Mouse (Mus musculus) hindbrain, postnatal 0 days (tissue): ENCODE data around the gene Zfp408. TPM values are rescaled to one million over a fixed set of nuclear protein-coding genes. Genes with fewer than 3 reads are reported as not detected.

Source experiments
- ATAC-seq: fragments of 200-750 bp; cut with Nextera tagmentation; 2 replicates; pipeline ENCODE4 v1.8.0; 2017; ENCODE audit warnings: mild to moderate bottlenecking, moderate TSS enrichment, moderate library complexity
- DNase-seq: peaks from one replicate; pipeline ENCODE4 v3.0.0-alpha.2; 2015; ENCODE audit warnings: low spot score
- H3K27ac ChIP-seq: fragments of 300-500 bp; sonication (generic); 2 replicates; pipeline ENCODE4 v1.5.1; 2014; ENCODE audit warnings: mild to moderate bottlenecking
- H3K27me3 ChIP-seq: fragments of 300-500 bp; sonication (generic); 2 replicates; pipeline ENCODE4 v1.6.1; 2014; ENCODE audit warnings: low read length, mixed read lengths; ENCODE audit not compliant: insufficient read depth
- H3K36me3 ChIP-seq: fragments of 300-500 bp; sonication (generic); 2 replicates; pipeline ENCODE4 v1.6.1; 2014; ENCODE audit warnings: low read length, mixed read lengths; ENCODE audit not compliant: insufficient read depth
- H3K4me1 ChIP-seq: fragments of 300-500 bp; sonication (generic); 2 replicates; pipeline ENCODE4 v1.6.1; 2014; ENCODE audit warnings: antibody characterized with exemption, low read length, mixed read lengths; ENCODE audit not compliant: insufficient read depth
- H3K4me2 ChIP-seq: fragments of 300-500 bp; sonication (generic); 2 replicates; pipeline ENCODE4 v1.6.1; 2014; ENCODE audit warnings: low read depth, mild to moderate bottlenecking, low read length, moderate library complexity, mixed read lengths
- H3K4me3 ChIP-seq: fragments of 300-500 bp; sonication (generic); 2 replicates; pipeline ENCODE4 v1.5.1; 2014; ENCODE audit warnings: low read length
- H3K9ac ChIP-seq: fragments of 300-500 bp; sonication (generic); replicated peaks from 2 replicates; pipeline ENCODE4 v1.6.1; 2014; ENCODE audit warnings: mild to moderate bottlenecking, low read length, moderate library complexity, mixed read lengths
- H3K9me3 ChIP-seq: fragments of 300-500 bp; sonication (generic); 2 replicates; pipeline ENCODE4 v1.6.1; 2016; ENCODE audit warnings: low read length, mixed read lengths
- CTCF ChIP-seq: IDR thresholded peaks from 2 replicates; pipeline ENCODE4 v1.5.1; 2016; ENCODE audit warnings: antibody characterized with exemption, control low read depth, low read depth
- WGBS: fragments of 180-500 bp; shearing (Covaris S2); extraction: QIAGEN DNeasy Blood & Tissue Kit; methylation state at CpG from one replicate; pipeline ENCODE4 v1.1.7; 2014; 5-methylcytosine and 5-hydroxymethylcytosine counted together
- polyA plus RNA-seq: library from polyadenylated mRNA; unstranded; fragments of >200 nt; fragmentation: Nextera tagmentation; extraction: Ambion mirVana; gene quantifications from 2 replicates; pipeline ENCODE4 v1.2.1, GENCODE M21; 2015
- total RNA-seq: library from RNA; depleted of rRNA; stranded (reverse); fragments of >200 nt; gene quantifications from 2 replicates; pipeline ENCODE4 v1.2.3, GENCODE M21; 2014

Zfp408 gene
- total and polyA plus RNA-seq, 2 experiments from 2014 or later, result 12.2 to 25.7 TPM

DNA sequence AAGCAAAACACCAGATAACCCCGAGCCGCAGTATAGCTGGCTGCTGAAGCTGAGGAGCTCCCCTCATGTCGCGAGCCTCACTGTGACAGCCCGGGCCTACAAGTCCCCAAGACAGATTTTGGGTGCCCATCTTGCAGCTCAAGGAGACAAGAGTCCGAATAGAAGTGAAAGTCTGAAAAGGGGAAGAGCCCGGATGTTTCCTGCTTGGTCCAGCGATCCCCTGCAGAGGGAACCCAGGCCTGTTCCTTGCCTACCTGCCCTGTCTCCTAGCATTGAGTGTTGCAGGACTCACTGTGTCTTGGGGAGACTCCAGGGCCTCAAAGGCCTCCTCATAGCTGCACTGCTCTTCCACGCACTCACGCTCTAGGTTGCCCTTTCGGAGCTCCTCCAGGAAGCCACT lies 14.1 kb downstream of the Zfp408 start:
- no peak for ATAC-seq
- no peak overlapping the region for H3K4me2 ChIP-seq
- no peaks in the 10 kb centered on the region for H3K9me3 ChIP-seq
- no peak overlapping the region for H3K27ac ChIP-seq
- no peaks in the 10 kb centered on the region for H3K4me1 ChIP-seq
- no peaks in the 10 kb centered on the region for H3K36me3 ChIP-seq
- no peaks in the 10 kb centered on the region for H3K27me3 ChIP-seq
- no peak for TF ChIP-seq CTCF
- WGBS, result 86% methylated on average over 11 of the region's 11 CpGs
- no peak overlapping the region for H3K4me3 ChIP-seq
- no peak for DNase-seq
- no peak overlapping the region for H3K9ac ChIP-seq

DNA sequence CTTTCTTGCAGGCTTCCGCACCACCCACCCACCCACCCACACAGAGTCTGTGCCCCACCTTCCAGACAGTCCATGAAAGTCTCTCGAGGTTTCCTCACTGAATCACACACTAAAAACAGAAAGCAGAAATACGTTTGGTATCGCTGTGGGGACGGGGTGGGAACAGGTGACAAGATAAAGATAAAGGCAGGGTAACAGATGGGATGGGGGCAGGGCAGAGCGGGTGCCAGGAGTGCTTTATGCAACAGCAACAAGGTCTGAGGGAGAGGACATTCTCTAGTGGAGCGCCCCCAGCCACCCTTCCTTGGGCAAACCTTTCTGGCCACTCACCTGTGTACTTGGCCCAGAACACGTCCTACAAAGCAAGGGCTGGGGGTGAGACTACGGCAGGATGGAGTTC lies 14.8 kb downstream of the Zfp408 start:
- 82% methylated on average over 9 of the region's 9 CpGs for WGBS
- no peaks in the 10 kb centered on the region for H3K9me3 ChIP-seq
- ATAC-seq (no peak), DNase-seq (no peak)
- H3K9ac ChIP-seq, result no peak overlapping the region
- no peaks in the 10 kb centered on the region for H3K4me1 ChIP-seq
- no peaks in the 10 kb centered on the region for H3K36me3 ChIP-seq
- H3K4me2 ChIP-seq, result no peak overlapping the region
- TF ChIP-seq CTCF, result no peak
- no peaks in the 10 kb centered on the region for H3K27me3 ChIP-seq
- no peak overlapping the region for H3K27ac ChIP-seq
- no peak overlapping the region for H3K4me3 ChIP-seq

DNA sequence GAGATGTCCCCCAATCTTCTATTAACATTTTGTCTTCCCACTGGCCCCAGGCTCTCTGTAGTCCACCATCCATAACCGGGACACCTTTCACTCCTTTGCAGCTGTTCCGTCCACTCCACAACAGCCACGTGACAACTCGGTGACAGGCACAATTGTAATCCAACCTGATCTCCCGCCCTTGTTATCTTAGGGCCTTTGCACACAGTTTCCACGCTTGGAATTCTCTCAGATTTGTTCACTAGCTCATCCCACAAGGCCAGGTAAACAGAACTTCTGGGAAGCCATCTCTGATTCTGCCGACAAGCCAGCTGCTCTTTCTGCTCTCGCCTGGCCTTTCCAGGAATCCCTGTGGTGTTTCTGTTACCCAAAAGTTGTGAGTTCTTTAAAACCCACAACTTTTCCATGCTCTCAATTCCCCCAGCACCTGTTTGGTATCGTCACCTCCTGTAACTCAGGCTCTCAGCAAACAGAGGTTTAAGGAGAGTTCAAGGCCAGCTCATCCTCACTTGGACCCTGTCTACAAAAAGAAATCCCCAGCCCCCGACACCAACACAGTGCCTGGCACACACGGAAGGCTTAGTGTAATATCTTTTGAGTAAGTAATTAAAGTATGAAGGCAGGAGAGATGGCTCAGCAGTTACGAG lies 16.1 kb downstream of the Zfp408 start:
- Histone ChIP-seq H3K4me1 (no peaks in the 10 kb centered on the region), H3K9me3 (no peaks in the 10 kb centered on the region)

DNA sequence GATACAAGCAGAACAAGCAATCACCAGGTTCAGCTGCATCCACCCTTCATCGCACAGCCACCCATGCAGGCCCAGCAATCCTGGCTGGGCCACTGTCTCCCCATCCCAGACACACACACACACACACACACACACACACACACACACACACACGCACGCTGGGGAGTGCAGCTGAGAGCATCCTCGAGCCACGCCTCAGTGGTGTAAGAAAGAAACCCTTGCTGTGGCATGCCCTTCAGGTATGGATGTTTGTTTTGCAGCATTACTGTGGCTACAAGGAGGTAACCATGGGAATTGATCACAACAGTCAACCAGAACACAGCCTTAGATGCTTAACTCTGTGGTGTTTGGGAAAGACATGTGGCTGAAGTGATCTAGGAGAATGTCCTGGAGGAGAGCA lies 17.3 kb downstream of the Zfp408 start:
- Histone ChIP-seq H3K36me3 (no peaks in the 10 kb centered on the region), H3K4me2 (no peak overlapping the region), H3K27me3 (no peaks in the 10 kb centered on the region), H3K27ac (no peak overlapping the region), H3K9ac (no peak overlapping the region), H3K4me3 (no peak overlapping the region), H3K9me3 (no peaks in the 10 kb centered on the region), H3K4me1 (no peaks in the 10 kb centered on the region)
- ATAC-seq, result no peak
- no peak for TF ChIP-seq CTCF
- no peak for DNase-seq
- 68% methylated on average over 5 of the region's 5 CpGs for WGBS

More for the DNA sequence above, 16.1 kb downstream of the Zfp408 start:
- no peaks in the 10 kb centered on the region for H3K27me3 ChIP-seq
- WGBS, result 82% methylated on average over 12 of the region's 12 CpGs
- no peak overlapping the region for H3K4me3 ChIP-seq
- H3K9ac ChIP-seq, result no peak overlapping the region
- ATAC-seq (no peak), DNase-seq (no peak)
- no peak overlapping the region for H3K4me2 ChIP-seq
- H3K27ac ChIP-seq, result no peak overlapping the region
- no peak for TF ChIP-seq CTCF
- no peaks in the 10 kb centered on the region for H3K36me3 ChIP-seq

DNA sequence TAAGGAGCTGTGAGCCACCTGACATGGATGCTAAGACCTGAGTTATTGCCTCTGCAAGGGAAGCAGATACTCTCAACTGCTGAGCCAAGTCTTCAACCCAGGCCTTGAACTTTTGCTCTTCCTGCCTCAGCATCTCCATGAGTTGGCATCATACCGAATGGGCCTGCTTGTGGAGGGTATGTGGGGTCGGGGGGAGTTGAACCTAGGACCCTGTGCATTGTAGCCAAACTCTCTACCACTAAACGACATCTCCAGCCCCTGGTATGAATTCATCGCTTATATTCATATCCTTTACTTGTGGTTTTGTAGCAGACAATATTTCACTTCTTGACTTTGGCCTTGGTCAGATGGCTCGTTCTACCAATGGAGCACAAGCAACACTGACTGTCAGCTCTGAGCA lies 17.8 kb downstream of the Zfp408 start:
- Histone ChIP-seq H3K9ac (no peak overlapping the region), H3K27me3 (no peaks in the 10 kb centered on the region), H3K36me3 (no peaks in the 10 kb centered on the region), H3K27ac (no peak overlapping the region), H3K4me2 (no peak overlapping the region), H3K9me3 (no peaks in the 10 kb centered on the region), H3K4me1 (no peaks in the 10 kb centered on the region), H3K4me3 (no peak overlapping the region)
- ATAC-seq, result no peak
- DNase-seq, result no peak
- 91% methylated on average over 5 of the region's 5 CpGs for WGBS
- TF ChIP-seq CTCF, result no peak

- Histone ChIP-seq H3K4me3 (no peak overlapping the region), H3K27me3 (no peaks in the 10 kb centered on the region), H3K9ac (no peak overlapping the region), H3K4me1 (no peaks in the 10 kb centered on the region), H3K9me3 (no peaks in the 10 kb centered on the region), H3K36me3 (no peaks in the 10 kb centered on the region), H3K4me2 (no peak overlapping the region), H3K27ac (no peak overlapping the region)
- 91% methylated on average over 12 of the region's 12 CpGs for WGBS
- ATAC-seq (no peak), DNase-seq (no peak)
- no peak for TF ChIP-seq CTCF
Observed at GRCm38 (mm10) chr2:91630384-91630783, 19.2 kb downstream of the Zfp408 start.

DNA sequence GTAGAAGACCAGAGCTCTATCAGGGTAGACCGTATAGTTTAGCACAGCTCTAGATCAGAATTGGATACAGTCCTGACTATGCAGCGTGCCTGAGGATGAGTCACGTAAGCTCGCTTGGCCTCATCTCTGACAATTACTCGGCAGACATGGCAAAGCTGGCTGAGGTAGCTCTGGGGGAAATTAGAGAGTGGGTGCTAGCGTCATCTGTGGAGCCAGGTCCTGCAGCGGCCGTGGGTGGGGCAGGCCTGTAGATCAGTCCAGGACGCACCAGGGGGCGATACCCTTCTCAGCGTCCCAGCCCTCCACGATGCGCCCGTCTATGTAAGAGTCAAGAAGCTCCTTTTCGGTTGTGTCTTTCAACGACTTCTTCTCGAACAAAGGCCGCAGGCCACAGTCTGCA lies 19.9 kb downstream of the Zfp408 start:
- Histone ChIP-seq H3K9ac (no peak overlapping the region), H3K4me2 (no peak overlapping the region), H3K4me1 (no peaks in the 10 kb centered on the region), H3K4me3 (no peak overlapping the region), H3K36me3 (no peaks in the 10 kb centered on the region), H3K27ac (no peak overlapping the region), H3K9me3 (no peaks in the 10 kb centered on the region), H3K27me3 (no peaks in the 10 kb centered on the region)
- no peak for ATAC-seq
- DNase-seq, result no peak
- no peak for TF ChIP-seq CTCF
- WGBS, result 83% methylated on average over 18 of the region's 18 CpGs
